Mouse (Mus musculus): Measurements from ENCODE around the gene Map7d1. TPM values are rescaled to one million over a fixed set of nuclear protein-coding genes. Genes with fewer than 3 reads are reported as not detected.
A peak's percentile ranks its signal among the peaks of the same experiment; 100 is the strongest.

Map7d1 gene
- polyA plus RNA-seq, 1 experiment from 2014 or later: 73.9 TPM

DNA sequence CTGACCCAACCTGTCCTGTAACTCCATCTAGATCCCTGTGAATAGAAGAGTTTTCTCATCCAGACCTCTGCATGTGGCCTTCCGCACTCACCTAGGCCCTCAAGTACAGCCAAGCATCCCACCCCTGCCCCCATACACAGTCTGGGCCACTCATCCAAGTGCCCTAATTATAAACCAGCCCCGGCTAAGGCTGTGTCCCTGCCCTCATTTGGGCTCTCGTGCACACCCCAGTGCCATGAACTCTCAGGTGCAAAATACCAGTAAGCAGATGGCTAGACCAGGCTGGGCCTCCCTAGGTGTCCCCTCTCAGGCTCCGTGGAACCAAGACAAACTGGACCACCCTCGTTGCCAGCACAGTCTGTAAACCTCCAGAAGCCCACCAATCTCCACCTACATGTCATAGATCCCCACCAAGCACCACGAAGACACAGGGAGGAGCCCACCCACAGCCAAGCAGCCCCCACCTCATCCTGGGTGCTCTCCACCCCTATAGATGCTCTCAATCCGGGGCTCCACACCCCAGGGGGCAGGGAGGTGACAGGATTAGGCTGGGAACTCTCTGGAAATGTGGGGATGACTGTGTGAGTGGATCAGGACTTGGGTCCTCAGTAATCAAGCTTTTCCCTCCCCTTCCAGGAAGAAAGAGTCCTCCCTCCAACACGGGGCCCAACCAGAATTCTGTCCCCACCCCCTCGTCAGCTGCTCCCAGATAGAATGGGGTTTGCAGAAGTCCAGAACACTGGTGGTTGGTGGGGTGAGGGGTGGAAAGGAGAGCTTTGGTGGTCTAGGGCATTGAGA lies 1.6 kb downstream of the Map7d1 start:
- no peak for ATAC-seq (ENCODE audit: insufficient number of reproducible peaks, low FRiP score)
- H3K4me3 ChIP-seq: peak overlapping the region; percentile 92
- H3K4me2 ChIP-seq: peak overlapping the region; percentile 91
- WGBS: 19% methylated on average over 9 of the region's 9 CpGs
- peak overlapping the region; percentile 98 for H3K9ac ChIP-seq
- H3K36me3 ChIP-seq: no peaks in the 10 kb centered on the region
- no peaks in the 10 kb centered on the region for H3K27me3 ChIP-seq (replicated peaks)
- peaks cover 76% of the 10 kb centered on the region for H3K4me1 ChIP-seq (replicated peaks)
- H3K27ac ChIP-seq (ENCODE audit: poor library complexity, severe bottlenecking): peak overlapping the region; percentile 95
- H3K9me3 ChIP-seq (replicated peaks): no peaks in the 10 kb centered on the region

DNA sequence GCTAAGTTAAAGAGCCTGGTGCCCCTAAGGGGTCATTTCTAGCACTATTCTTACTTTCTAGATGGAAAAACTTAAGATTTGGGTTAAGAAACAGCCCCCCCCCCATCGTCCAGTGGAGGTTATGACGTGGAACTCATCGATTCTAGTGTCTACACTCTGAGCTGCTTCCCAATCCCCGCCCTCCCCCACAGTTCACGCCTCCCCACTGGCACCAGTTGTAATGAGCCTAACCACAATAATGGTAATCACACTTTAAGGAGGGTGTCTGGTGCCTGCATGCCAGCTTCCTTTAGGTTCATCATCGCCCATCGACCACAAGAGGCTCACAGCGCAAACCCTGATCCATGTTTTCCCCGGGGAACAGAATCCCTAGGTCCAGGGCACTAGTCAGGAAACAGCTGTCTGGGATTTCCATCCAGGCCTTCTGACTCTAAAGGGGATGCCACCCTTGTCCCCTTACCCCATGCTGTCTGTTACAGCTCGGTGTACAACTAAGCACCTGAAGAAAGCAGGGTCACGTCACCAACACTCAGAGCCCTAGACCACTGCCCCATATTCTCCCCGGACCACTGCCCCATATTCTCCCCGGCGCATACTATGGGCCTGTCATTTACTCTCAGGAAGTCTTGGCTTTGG lies 2.4 kb downstream of the Map7d1 start:
- H3K27me3 ChIP-seq (replicated peaks): no peaks in the 10 kb centered on the region
- peak overlapping the region; percentile 91 for H3K4me2 ChIP-seq
- H3K36me3 ChIP-seq: no peaks in the 10 kb centered on the region
- H3K27ac ChIP-seq (ENCODE audit: poor library complexity, severe bottlenecking): no peak overlapping the region
- peak overlapping the region; percentile 92 for H3K4me3 ChIP-seq
- peak overlapping the region; percentile 98 for H3K9ac ChIP-seq
- no peaks in the 10 kb centered on the region for H3K9me3 ChIP-seq (replicated peaks)
- H3K4me1 ChIP-seq (replicated peaks): peaks cover 73% of the 10 kb centered on the region
- 69% methylated on average over 14 of the region's 14 CpGs for WGBS
- no peak for ATAC-seq (ENCODE audit: insufficient number of reproducible peaks, low FRiP score)

DNA sequence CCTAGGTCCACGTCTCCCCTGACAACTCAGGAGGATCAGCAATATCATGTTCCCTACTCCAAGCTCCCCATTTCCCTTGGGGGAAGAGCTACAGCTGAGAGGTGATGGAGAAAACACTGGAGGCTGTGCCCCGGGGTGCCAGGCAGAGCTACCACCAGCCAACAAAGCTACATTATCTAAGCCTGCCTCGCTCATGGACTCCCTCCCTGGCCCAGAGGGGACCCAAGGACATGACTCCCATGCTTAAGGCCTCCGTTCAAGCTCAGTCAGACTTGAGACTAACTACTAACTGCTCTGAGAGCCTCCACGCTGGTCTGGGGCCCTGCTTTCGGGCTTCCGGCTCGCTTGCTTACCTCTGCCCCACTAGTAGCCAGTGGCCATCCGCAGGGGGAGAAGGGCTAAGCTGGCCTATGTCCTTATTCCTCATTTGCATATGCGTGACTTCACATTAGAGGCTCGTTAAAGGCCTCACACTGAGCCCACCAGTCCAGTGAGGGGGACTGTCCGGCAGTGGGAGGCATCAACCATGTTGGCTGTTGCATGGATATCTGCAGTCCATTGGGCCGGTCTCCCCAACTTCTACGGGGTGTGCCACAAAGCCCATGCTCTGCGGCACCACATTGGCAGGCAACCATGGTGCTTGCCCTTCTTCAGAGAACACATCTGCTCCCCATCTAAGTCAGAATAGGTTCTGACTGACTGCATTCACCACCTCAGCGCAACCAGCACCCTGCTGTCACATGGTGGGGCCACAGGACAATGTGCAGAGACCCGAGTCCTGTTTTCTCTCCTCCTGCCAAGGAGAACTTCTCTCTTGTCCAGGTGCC lies 3.5 kb downstream of the Map7d1 start:
- peak overlapping the region; percentile 49 for H3K4me2 ChIP-seq
- H3K9ac ChIP-seq: peak overlapping the region; percentile 39
- no peaks in the 10 kb centered on the region for H3K9me3 ChIP-seq (replicated peaks)
- H3K36me3 ChIP-seq: no peaks in the 10 kb centered on the region
- no peak for ATAC-seq (ENCODE audit: insufficient number of reproducible peaks, low FRiP score)
- no peak overlapping the region for H3K4me3 ChIP-seq
- WGBS: 70% methylated on average over 17 of the region's 17 CpGs
- H3K27ac ChIP-seq (ENCODE audit: poor library complexity, severe bottlenecking): peak overlapping the region; percentile 71
- no peaks in the 10 kb centered on the region for H3K27me3 ChIP-seq (replicated peaks)
- peaks cover 75% of the 10 kb centered on the region for H3K4me1 ChIP-seq (replicated peaks)

DNA sequence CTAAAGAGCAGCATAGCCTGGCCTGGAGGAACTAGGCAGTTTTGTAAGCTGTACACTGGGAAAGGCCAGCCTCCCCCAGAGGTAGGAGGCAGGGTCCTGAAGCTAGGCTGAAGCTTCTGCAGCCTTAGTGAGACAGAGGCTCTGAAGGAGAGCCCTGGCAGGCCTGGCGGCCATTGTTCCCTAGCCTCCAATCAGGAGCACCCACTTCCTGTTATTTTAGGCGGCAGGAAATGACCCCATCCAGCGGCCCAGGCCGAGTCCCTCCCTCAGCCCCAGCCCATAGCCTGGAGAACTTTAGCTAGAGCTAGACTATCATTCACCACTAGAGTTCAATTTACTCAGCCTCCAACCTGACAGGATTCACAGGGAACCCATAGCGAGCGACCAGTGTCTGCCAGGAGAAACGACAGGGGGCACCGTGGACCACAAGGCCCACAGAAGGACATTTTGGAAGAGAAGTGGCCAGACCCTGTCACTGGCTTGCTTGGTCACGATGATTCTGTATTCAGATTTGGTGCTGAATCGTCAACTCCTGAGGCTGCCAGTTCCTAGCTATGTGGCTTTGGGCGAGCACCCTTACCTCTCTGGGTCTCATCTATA lies 4.4 kb downstream of the Map7d1 start:
- 47% methylated on average over 11 of the region's 11 CpGs for WGBS
- peak overlapping the region; percentile 49 for H3K4me2 ChIP-seq
- H3K27ac ChIP-seq (ENCODE audit: poor library complexity, severe bottlenecking): peak overlapping the region; percentile 71
- peak overlapping the region; percentile 12 for H3K4me3 ChIP-seq
- H3K9me3 ChIP-seq (replicated peaks): no peaks in the 10 kb centered on the region
- H3K4me1 ChIP-seq (replicated peaks): peaks cover 76% of the 10 kb centered on the region
- H3K9ac ChIP-seq: peak overlapping the region; percentile 44
- H3K36me3 ChIP-seq: peaks cover 3% of the 10 kb centered on the region; the same call in 1 of the 2 replicates
- H3K27me3 ChIP-seq (replicated peaks): no peaks in the 10 kb centered on the region
- no peak for ATAC-seq (ENCODE audit: insufficient number of reproducible peaks, low FRiP score)

DNA sequence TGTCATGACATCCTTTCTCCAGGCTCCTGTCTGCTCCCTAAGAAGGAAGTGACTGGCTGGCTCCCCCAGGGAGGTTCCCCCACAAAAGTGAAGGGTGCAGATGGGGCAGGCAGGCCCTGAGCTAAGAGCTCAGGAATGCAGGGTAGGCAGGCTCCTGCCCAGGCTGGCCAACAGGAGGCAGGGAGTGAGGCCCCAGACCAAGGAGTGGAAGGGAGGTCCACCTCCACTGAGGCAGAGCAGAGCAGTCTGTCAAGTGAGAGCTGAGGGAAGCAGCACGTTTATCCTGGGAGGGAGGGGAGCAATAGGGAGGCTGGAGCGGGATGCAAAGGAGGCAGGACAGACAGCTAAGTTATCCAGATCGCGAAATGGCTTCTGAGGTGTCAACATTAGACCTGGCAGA lies 5.5 kb downstream of the Map7d1 start:
- 39% methylated on average over 4 of the region's 4 CpGs for WGBS

DNA sequence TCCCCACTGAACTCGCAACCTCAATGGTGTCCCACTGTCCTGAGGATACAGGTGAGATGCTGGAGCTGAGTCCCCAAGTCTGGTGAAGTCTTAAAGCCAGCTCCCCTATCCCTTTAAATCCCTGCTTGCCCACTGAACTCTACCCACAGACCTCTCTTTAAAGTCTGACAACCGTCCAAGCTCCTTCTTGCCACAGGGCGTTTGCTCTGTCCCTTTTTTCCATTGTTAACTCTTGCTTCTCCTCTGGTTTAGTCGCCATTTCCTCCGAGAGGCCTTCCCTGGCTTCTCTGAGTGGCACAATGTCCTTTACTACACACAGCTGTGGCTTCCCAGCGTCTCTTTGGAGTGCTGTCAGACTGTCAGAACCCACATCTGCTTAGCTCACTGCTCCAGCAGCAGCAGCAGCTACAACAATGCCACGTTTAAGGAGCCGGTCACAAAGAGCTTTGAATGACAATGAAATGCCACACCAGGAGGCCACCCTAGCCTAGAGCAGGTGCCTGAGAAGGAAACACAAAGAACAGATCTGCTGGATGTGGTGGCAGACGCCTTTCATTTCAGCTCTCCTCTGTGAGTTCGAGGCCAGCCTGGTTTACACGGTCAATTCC lies 7.8 kb downstream of the Map7d1 start:
- H3K36me3 ChIP-seq: peaks cover 15% of the 10 kb centered on the region
- H3K9ac ChIP-seq: 0 out of 2 replicates have a peak overlapping the region, but pooled peaks have one; percentile 0
- H3K27me3 ChIP-seq (replicated peaks): no peaks in the 10 kb centered on the region
- H3K27ac ChIP-seq (ENCODE audit: poor library complexity, severe bottlenecking): no peak overlapping the region
- no peak overlapping the region for H3K4me3 ChIP-seq
- WGBS: 37% methylated on average over 11 of the region's 11 CpGs
- H3K4me1 ChIP-seq (replicated peaks): peaks cover 70% of the 10 kb centered on the region
- H3K4me2 ChIP-seq: no peak overlapping the region
- no peaks in the 10 kb centered on the region for H3K9me3 ChIP-seq (replicated peaks)
- ATAC-seq (ENCODE audit: insufficient number of reproducible peaks, low FRiP score): no peak

More for the DNA sequence above, 5.5 kb downstream of the Map7d1 start:
- H3K4me2 ChIP-seq: peak overlapping the region; percentile 49
- H3K4me3 ChIP-seq: no peak overlapping the region
- H3K9me3 ChIP-seq (replicated peaks): no peaks in the 10 kb centered on the region
- peak overlapping the region; percentile 71 for H3K27ac ChIP-seq (ENCODE audit: poor library complexity, severe bottlenecking)
- H3K36me3 ChIP-seq: peaks cover 10% of the 10 kb centered on the region
- H3K27me3 ChIP-seq (replicated peaks): no peaks in the 10 kb centered on the region
- H3K9ac ChIP-seq: peak overlapping the region; percentile 8; the same call in 1 of the 2 replicates
- H3K4me1 ChIP-seq (replicated peaks): peaks cover 82% of the 10 kb centered on the region
- ATAC-seq (ENCODE audit: insufficient number of reproducible peaks, low FRiP score): no peak

DNA sequence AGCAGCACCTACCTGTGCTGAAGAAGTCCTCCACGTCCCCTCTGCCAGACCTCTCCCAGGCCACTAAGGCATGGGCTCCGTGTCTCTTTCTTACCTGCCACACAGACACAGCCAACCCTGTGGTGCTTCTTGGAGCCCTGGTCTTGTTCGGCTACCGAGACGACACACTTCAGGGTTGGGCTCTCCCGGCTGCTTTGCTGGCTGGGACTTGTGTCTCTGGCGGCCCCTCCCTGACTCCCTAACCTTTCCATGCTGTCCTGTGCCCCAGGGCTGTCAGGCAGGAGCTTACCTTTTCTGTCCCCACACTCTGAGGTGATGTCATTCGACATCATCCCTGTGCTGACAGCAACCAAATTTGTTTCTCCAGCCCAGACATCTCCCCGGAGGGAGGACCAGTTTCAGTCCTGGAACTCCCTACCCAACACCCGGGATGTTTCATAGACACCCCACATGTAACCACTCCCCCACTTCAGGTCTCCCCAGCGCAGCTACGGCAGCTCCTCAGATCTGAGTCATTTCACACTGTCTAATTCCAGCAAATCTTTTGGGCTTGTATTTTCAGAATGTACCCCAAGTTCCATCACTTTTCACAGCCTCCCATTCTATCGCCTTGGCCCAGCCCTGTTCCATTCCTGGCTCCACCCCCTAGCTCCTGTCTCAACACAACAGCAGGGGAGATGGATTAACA lies 9.8 kb downstream of the Map7d1 start:
- peaks cover 69% of the 10 kb centered on the region for H3K4me1 ChIP-seq (replicated peaks)
- peaks cover 31% of the 10 kb centered on the region for H3K36me3 ChIP-seq
- no peak overlapping the region for H3K9ac ChIP-seq
- ATAC-seq (ENCODE audit: insufficient number of reproducible peaks, low FRiP score): no peak
- H3K4me2 ChIP-seq: no peak overlapping the region
- H3K27me3 ChIP-seq (replicated peaks): no peaks in the 10 kb centered on the region
- WGBS: 71% methylated on average over 13 of the region's 13 CpGs
- H3K27ac ChIP-seq (ENCODE audit: poor library complexity, severe bottlenecking): no peak overlapping the region
- H3K4me3 ChIP-seq: no peak overlapping the region
- H3K9me3 ChIP-seq (replicated peaks): no peaks in the 10 kb centered on the region

DNA sequence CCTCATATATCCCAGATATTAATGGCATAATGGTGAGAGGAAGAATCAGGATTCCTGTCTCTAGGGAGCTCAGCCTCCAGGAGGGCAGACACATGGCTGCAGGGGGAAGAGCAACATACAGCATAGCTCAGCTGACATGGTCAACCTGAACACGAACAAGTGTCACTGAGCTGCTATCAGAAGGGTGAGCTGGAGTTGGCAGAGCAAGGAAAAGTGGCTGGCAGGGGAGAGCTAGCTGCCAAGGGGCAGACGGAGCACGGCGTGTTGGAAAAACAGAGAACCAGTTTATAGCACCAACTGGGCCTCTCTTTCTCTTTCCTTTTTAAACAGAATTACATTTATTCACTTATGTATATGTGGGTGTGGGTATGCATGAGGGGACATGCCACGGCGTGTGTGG lies 13.6 kb downstream of the Map7d1 start:
- no peak overlapping the region for H3K4me2 ChIP-seq
- no peaks in the 10 kb centered on the region for H3K27me3 ChIP-seq (replicated peaks)
- peaks cover 64% of the 10 kb centered on the region for H3K36me3 ChIP-seq
- WGBS: 77% methylated on average over 6 of the region's 6 CpGs
- peak overlapping the region; percentile 58; the same call in 1 of the 2 replicates for H3K27ac ChIP-seq (ENCODE audit: poor library complexity, severe bottlenecking)
- no peak for ATAC-seq (ENCODE audit: insufficient number of reproducible peaks, low FRiP score)
- H3K9ac ChIP-seq: peak overlapping the region; percentile 50; the same call in 1 of the 2 replicates
- H3K9me3 ChIP-seq (replicated peaks): no peaks in the 10 kb centered on the region
- no peak overlapping the region for H3K4me3 ChIP-seq
- H3K4me1 ChIP-seq (replicated peaks): peaks cover 55% of the 10 kb centered on the region

DNA sequence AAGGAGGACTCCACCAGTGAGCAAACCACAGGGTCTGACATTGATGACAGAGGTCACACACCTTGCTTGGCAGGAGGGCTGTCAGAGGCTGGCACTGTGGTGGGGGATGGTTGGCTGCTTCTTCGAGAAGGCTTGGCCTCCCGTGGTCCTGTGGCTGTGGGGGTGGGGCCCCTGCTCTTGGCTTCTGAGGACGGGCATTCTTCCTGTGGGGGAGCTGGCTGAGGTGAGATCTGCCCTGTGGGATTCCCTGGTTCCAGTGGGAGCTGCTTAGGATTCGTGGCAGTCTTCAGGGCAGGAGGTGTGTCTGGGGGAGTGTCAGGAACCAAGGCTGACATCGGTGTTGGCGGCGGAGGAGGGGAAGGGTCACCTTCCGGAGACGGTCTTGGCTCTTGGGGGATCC lies 14.2 kb downstream of the Map7d1 start:
- Histone ChIP-seq H3K36me3 (peaks cover 66% of the 10 kb centered on the region), H3K27ac (ENCODE audit: poor library complexity, severe bottlenecking) (peak overlapping the region; percentile 58), H3K9me3 (replicated peaks) (no peaks in the 10 kb centered on the region), H3K4me3 (no peak overlapping the region), H3K9ac (peak overlapping the region; percentile 50), H3K27me3 (replicated peaks) (no peaks in the 10 kb centered on the region), H3K4me1 (replicated peaks) (peaks cover 55% of the 10 kb centered on the region), H3K4me2 (no peak overlapping the region)
- ATAC-seq (ENCODE audit: insufficient number of reproducible peaks, low FRiP score): no peak
- 30% methylated on average over 9 of the region's 9 CpGs for WGBS

DNA sequence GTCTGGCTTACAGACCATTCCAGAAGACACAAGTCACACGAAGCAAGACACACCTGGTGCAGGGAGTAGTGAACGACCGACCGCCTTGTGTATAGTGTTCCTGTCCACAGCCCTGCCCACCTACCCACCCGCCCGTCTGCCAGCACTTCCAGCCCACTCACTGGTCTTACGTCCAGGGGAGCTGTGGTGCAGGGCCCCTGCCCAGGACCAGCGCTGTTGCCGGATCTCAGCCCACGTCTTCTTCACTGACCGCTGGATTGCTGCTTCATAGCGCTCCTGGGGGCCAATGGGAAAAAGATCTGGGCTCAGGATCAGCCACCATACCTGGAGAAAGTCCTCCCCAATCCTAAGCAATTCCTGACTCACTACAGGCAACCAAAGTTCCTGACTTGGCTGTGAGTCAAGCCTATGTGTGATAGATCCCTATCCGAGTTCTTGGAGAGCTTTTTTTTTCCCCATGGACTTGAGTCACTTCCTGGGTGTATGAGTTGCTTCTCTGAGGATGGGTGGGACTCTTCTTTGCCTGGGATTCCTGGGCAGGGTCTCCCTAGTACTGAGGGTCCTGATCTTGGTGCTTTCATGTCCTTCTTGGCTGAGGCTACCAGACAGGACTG lies 16.2 kb downstream of the Map7d1 start:
- Histone ChIP-seq H3K27ac (ENCODE audit: poor library complexity, severe bottlenecking) (no peak overlapping the region; the same call in 1 of the 2 replicates), H3K9ac (no peak overlapping the region), H3K27me3 (replicated peaks) (no peaks in the 10 kb centered on the region), H3K36me3 (peaks cover 74% of the 10 kb centered on the region), H3K4me2 (no peak overlapping the region), H3K9me3 (replicated peaks) (no peaks in the 10 kb centered on the region), H3K4me1 (replicated peaks) (peaks cover 64% of the 10 kb centered on the region), H3K4me3 (no peak overlapping the region)
- WGBS: 85% methylated on average over 13 of the region's 13 CpGs
- no peak for ATAC-seq (ENCODE audit: insufficient number of reproducible peaks, low FRiP score)

Data from heart, embryonic 12.5 days (tissue).